Mouse (Mus musculus): ENCODE data around the gene Ctnnbip1. TPM values are rescaled to one million over a fixed set of nuclear protein-coding genes. Genes with fewer than 3 reads are reported as not detected.

Ctnnbip1 gene
- polyA plus RNA-seq, 1 experiment from 2014 or later: 95.3 TPM

DNA sequence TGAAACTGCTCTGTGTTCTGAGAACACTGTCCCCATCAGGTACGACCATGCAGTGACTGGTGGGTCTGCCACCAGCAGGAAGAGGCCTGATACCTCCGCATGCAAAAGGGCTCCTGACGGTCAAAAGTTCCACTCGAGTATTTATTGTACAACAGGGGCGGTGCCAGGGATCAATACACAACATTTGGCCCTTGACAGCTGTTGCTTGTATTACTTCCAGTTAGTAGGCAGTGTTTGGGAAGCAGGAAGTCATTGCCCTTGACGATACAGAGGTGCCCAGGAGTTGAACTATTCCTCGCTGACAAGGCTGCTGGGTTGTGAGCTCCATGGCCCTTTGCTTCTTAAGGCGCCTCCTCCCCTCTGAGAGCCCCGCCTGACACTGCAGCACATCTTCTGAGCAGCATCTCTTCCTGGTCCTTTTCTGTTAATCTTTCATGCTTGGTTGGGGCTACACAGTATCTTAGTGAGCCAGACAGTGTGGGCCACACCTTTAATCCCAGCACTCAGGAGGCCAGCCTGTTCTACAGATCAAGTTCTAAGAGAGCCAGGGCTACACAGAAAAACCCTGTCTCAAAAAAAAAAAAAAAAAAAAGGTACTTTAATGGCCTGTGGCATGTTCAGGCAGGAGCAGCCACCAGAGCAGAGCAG is 28.9 kb downstream of the Ctnnbip1 start:
- H3K27me3 ChIP-seq (ENCODE audit: control insufficient read depth, insufficient read depth, low read length): no peaks in the 10 kb centered on the region
- ATAC-seq (ENCODE audit: low FRiP score, low TSS enrichment) (no peak), DNase-seq (no peak)
- no peak overlapping the region for H3K27ac ChIP-seq (replicated peaks; ENCODE audit: low read depth, low read length)
- H3K4me2 ChIP-seq (ENCODE audit: low read length): no peak overlapping the region
- peaks cover 27% of the 10 kb centered on the region for H3K36me3 ChIP-seq (ENCODE audit: control insufficient read depth, insufficient read depth, low read length)
- no peak overlapping the region for H3K9ac ChIP-seq (replicated peaks; ENCODE audit: low read length)
- no peaks in the 10 kb centered on the region for H3K9me3 ChIP-seq (ENCODE audit: control insufficient read depth, low read length)
- H3K4me1 ChIP-seq (ENCODE audit: control insufficient read depth, insufficient read depth, low read length): no peaks in the 10 kb centered on the region; the same call in 1 of the 2 replicates
- WGBS: 85% methylated on average over 9 of the region's 9 CpGs
- H3K4me3 ChIP-seq (replicated peaks; ENCODE audit: low read depth, low read length): no peak overlapping the region

DNA sequence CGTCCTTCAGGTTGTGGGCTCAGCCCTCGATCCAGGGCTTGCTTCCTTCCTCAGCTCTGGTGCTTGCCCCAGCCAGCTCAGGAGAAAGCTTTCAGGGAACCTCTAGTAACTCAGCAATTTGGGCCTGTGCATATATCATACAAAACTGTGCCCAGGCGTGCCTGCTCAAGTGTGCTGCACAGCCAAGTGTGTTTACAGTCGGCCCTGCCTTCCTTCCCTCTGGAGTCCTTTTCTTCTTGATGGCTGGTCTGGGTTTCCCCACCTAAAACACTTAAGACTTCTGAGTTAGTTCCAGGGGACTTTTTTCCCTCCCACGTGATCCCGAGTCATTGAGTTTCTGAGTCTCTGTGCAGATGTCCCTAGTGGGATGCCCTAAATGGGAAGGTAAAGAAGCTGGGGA is 29.5 kb downstream of the Ctnnbip1 start:
- Histone ChIP-seq H3K27me3 (ENCODE audit: control insufficient read depth, insufficient read depth, low read length) (no peaks in the 10 kb centered on the region), H3K4me3 (replicated peaks; ENCODE audit: low read depth, low read length) (no peak overlapping the region), H3K36me3 (ENCODE audit: control insufficient read depth, insufficient read depth, low read length) (peaks cover 27% of the 10 kb centered on the region), H3K9me3 (ENCODE audit: control insufficient read depth, low read length) (no peaks in the 10 kb centered on the region), H3K9ac (replicated peaks; ENCODE audit: low read length) (no peak overlapping the region), H3K4me2 (ENCODE audit: low read length) (no peak overlapping the region), H3K27ac (replicated peaks; ENCODE audit: low read depth, low read length) (no peak overlapping the region), H3K4me1 (ENCODE audit: control insufficient read depth, insufficient read depth, low read length) (no peaks in the 10 kb centered on the region; the same call in 1 of the 2 replicates)
- no peak for ATAC-seq (ENCODE audit: low FRiP score, low TSS enrichment)
- WGBS: 85% methylated on average over 6 of the region's 6 CpGs
- no peak for DNase-seq

DNA sequence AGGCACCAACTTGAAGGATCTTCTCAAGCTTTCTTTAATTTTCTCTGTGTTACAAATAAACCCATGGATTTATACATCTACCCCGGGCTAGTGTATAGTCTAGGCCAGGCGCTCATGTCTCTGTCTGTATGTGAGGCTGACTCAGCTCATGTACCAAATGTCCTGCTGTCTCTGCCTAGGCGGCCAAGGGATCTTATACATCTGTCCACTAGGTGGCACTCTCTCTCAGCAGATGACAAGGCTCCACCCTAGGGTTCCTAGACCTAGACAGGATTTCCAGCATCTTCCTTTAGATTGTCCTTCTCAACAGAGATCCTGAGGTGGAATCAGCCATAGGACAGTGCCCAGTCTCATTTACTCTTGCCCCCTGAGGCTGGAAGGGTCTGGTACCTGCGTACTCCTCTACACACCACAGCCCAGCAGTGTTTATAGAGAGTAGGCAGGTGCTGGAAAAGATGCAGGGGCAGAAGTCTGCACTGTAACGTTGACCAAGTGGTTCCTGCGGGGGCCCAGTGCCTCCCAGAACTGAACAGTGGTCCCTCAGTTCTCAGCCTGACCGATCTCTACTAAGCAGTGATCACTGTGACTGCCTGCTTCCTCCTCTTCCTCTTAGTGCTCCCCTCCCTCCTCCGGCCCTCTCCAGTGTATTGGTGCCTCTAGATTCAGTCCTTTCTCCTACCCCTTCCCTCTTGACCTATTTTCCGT is 31.3 kb downstream of the Ctnnbip1 start:
- DNase-seq (peak; percentile 95), ATAC-seq (ENCODE audit: low FRiP score, low TSS enrichment) (peak; percentile 76; the same call in 1 of the 2 replicates)
- Histone ChIP-seq H3K9ac (replicated peaks; ENCODE audit: low read length) (no peak overlapping the region), H3K36me3 (ENCODE audit: control insufficient read depth, insufficient read depth, low read length) (peaks cover 33% of the 10 kb centered on the region), H3K9me3 (ENCODE audit: control insufficient read depth, low read length) (no peaks in the 10 kb centered on the region), H3K27me3 (ENCODE audit: control insufficient read depth, insufficient read depth, low read length) (no peaks in the 10 kb centered on the region), H3K4me1 (ENCODE audit: control insufficient read depth, insufficient read depth, low read length) (no peaks in the 10 kb centered on the region; the same call in 1 of the 2 replicates), H3K27ac (replicated peaks; ENCODE audit: low read depth, low read length) (no peak overlapping the region), H3K4me3 (replicated peaks; ENCODE audit: low read depth, low read length) (no peak overlapping the region), H3K4me2 (ENCODE audit: low read length) (no peak overlapping the region)
- 68% methylated on average over 9 of the region's 9 CpGs for WGBS

DNA sequence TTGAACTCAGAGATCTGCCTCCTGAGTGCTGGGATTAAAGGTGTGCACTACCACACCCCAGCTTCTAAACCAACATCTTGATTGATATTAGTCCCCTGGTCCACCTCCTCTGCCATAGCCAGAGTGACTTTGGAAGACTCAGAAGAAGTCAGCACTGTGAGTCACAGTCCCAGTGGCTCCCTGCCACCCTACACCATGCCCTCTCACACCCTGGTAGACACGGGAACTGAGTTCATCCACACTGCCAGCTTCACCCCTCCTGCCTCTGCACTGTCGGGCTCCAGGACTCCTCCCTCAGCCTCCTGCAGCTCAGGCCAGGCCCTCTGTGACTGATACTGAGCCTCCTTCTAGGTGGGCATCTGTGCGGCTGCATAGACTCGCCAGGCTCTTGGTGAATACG is 32.8 kb downstream of the Ctnnbip1 start:
- H3K9me3 ChIP-seq (ENCODE audit: control insufficient read depth, low read length): no peaks in the 10 kb centered on the region
- H3K4me1 ChIP-seq (ENCODE audit: control insufficient read depth, insufficient read depth, low read length): no peaks in the 10 kb centered on the region; the same call in 1 of the 2 replicates
- no peak overlapping the region for H3K9ac ChIP-seq (replicated peaks; ENCODE audit: low read length)
- ATAC-seq (ENCODE audit: low FRiP score, low TSS enrichment) (no peak), DNase-seq (no peak)
- H3K4me3 ChIP-seq (replicated peaks; ENCODE audit: low read depth, low read length): no peak overlapping the region
- WGBS: 83% methylated on average over 5 of the region's 5 CpGs
- no peak overlapping the region for H3K4me2 ChIP-seq (ENCODE audit: low read length)
- peaks cover 30% of the 10 kb centered on the region for H3K36me3 ChIP-seq (ENCODE audit: control insufficient read depth, insufficient read depth, low read length)
- H3K27ac ChIP-seq (replicated peaks; ENCODE audit: low read depth, low read length): no peak overlapping the region
- no peaks in the 10 kb centered on the region for H3K27me3 ChIP-seq (ENCODE audit: control insufficient read depth, insufficient read depth, low read length)

DNA sequence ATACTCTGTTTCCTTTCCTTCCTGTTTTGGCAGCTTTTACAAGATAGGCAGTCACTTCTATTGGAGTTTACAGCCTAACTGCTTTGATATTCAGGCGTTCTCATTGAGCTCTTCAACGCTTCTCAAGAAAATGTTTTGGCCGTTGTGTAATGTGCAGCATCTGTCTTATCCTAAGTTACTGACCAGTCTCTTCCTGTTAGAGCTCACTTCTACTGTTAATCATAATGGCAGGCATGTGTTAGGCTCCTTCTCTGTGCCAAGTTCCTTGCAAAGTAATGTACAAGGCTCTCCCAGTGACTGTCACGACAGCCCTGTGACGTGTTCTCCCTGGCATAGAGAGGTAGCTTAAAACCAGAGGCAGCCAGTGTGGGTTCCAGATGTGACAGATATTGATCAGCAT is 33.7 kb downstream of the Ctnnbip1 start:
- no peak for DNase-seq
- H3K27ac ChIP-seq (replicated peaks; ENCODE audit: low read depth, low read length): no peak overlapping the region
- H3K9me3 ChIP-seq (ENCODE audit: control insufficient read depth, low read length): no peaks in the 10 kb centered on the region
- no peak overlapping the region for H3K4me2 ChIP-seq (ENCODE audit: low read length)
- H3K36me3 ChIP-seq (ENCODE audit: control insufficient read depth, insufficient read depth, low read length): peaks cover 22% of the 10 kb centered on the region
- no peaks in the 10 kb centered on the region; the same call in 1 of the 2 replicates for H3K4me1 ChIP-seq (ENCODE audit: control insufficient read depth, insufficient read depth, low read length)
- H3K4me3 ChIP-seq (replicated peaks; ENCODE audit: low read depth, low read length): no peak overlapping the region
- 90% methylated on average over 5 of the region's 5 CpGs for WGBS
- no peaks in the 10 kb centered on the region for H3K27me3 ChIP-seq (ENCODE audit: control insufficient read depth, insufficient read depth, low read length)
- ATAC-seq (ENCODE audit: low FRiP score, low TSS enrichment): no peak
- no peak overlapping the region for H3K9ac ChIP-seq (replicated peaks; ENCODE audit: low read length)

DNA sequence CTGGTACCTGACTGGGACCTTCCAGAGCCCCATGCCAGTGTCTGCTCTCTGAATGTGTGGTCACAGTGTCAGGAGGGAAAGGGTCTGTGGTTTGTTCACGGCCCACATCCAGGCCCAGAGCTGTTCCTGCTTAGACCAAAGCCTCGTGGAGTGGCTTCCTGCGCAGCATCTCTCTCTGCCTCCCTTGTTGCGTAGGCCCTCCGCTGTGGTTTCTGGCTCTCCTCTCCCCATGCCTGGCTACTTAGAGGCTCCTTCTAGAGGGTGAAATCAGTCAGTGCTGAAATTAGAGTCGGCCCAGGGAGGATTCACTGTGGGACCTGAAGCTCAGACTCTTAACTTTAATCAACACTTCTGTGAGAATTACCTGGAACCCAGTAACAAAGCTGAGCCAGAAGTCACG is 35.8 kb downstream of the Ctnnbip1 start:
- ATAC-seq (ENCODE audit: low FRiP score, low TSS enrichment): no peak
- no peak overlapping the region for H3K27ac ChIP-seq (replicated peaks; ENCODE audit: low read depth, low read length)

DNA sequence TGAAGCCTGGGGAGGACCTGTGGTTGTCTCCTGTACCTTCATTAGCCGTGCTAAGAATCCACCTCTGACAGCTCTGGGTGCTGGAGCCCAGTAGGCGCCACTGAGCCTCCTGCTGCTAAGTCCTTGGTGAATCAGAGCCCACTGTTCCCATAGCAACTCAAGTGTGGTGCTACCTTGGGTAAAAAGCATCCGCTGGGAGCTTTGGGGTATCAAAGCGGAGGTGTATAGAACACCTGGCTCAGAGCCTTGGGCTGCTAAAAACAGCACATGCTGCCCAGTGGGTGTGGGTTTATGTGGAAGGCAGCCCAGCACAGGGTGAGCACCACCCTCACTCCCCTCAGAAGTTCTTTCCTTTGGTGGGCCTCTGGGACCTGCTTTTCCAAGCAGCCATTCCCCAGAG is 38.1 kb downstream of the Ctnnbip1 start:
- WGBS: 85% methylated on average over 4 of the region's 4 CpGs
- ATAC-seq (ENCODE audit: low FRiP score, low TSS enrichment): no peak
- Histone ChIP-seq H3K27me3 (ENCODE audit: control insufficient read depth, insufficient read depth, low read length) (no peaks in the 10 kb centered on the region), H3K4me1 (ENCODE audit: control insufficient read depth, insufficient read depth, low read length) (no peaks in the 10 kb centered on the region), H3K9ac (replicated peaks; ENCODE audit: low read length) (no peak overlapping the region), H3K27ac (replicated peaks; ENCODE audit: low read depth, low read length) (no peak overlapping the region), H3K4me3 (replicated peaks; ENCODE audit: low read depth, low read length) (no peak overlapping the region), H3K4me2 (ENCODE audit: low read length) (no peak overlapping the region), H3K9me3 (ENCODE audit: control insufficient read depth, low read length) (no peaks in the 10 kb centered on the region; the same call in 1 of the 2 replicates), H3K36me3 (ENCODE audit: control insufficient read depth, insufficient read depth, low read length) (peaks cover 14% of the 10 kb centered on the region; the same call in 1 of the 2 replicates)
- DNase-seq: no peak

More for the DNA sequence above, 35.8 kb downstream of the Ctnnbip1 start:
- Histone ChIP-seq H3K4me1 (ENCODE audit: control insufficient read depth, insufficient read depth, low read length) (no peaks in the 10 kb centered on the region; the same call in 1 of the 2 replicates), H3K27me3 (ENCODE audit: control insufficient read depth, insufficient read depth, low read length) (no peaks in the 10 kb centered on the region), H3K9me3 (ENCODE audit: control insufficient read depth, low read length) (no peaks in the 10 kb centered on the region), H3K36me3 (ENCODE audit: control insufficient read depth, insufficient read depth, low read length) (peaks cover 12% of the 10 kb centered on the region; the same call in 1 of the 2 replicates), H3K4me3 (replicated peaks; ENCODE audit: low read depth, low read length) (no peak overlapping the region), H3K4me2 (ENCODE audit: low read length) (no peak overlapping the region), H3K9ac (replicated peaks; ENCODE audit: low read length) (no peak overlapping the region)
- DNase-seq: no peak
- WGBS: 83% methylated on average over 7 of the region's 7 CpGs

DNA sequence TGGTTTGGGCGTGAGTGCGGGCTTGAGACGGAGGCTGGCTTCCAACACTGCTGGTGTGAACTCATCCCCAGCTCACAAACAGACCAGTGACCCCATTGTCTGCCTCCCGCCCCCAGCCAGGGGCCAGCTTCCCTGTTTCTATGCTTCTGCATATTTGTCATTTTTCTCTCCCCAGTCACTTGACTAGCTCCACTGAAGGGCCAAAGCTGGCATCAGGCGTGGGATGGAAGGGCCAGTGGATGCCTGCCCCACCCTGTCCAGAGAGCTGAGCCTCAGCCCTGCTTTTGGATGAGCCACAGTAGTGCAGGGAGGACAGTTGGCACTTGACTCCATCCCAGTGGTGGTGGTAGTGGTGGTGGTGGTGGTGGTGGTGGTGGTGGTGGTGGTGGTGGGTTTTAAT is 39.9 kb downstream of the Ctnnbip1 start:
- Histone ChIP-seq H3K4me1 (ENCODE audit: control insufficient read depth, insufficient read depth, low read length) (peaks cover 11% of the 10 kb centered on the region), H3K27ac (replicated peaks; ENCODE audit: low read depth, low read length) (no peak overlapping the region), H3K9me3 (ENCODE audit: control insufficient read depth, low read length) (no peaks in the 10 kb centered on the region; the same call in 1 of the 2 replicates), H3K4me2 (ENCODE audit: low read length) (no peak overlapping the region), H3K27me3 (ENCODE audit: control insufficient read depth, insufficient read depth, low read length) (no peaks in the 10 kb centered on the region), H3K36me3 (ENCODE audit: control insufficient read depth, insufficient read depth, low read length) (peaks cover 14% of the 10 kb centered on the region; the same call in 1 of the 2 replicates), H3K9ac (replicated peaks; ENCODE audit: low read length) (no peak overlapping the region), H3K4me3 (replicated peaks; ENCODE audit: low read depth, low read length) (no peak overlapping the region)
- WGBS: 83% methylated on average over 5 of the region's 5 CpGs
- DNase-seq (no peak), ATAC-seq (ENCODE audit: low FRiP score, low TSS enrichment) (no peak)
